Mouse (Mus musculus) small intestine, adult 2 months (tissue): ENCODE data around the gene Atg101. TPM values are rescaled to one million over a fixed set of nuclear protein-coding genes. Genes with fewer than 3 reads are reported as not detected.
A peak's percentile ranks its signal among the peaks of the same experiment; 100 is the strongest.
"Not testable (repeated sequence)": the region's sequence is repeated elsewhere in the genome, so short reads cannot be mapped to it uniquely, and the experiment has no call there.

Experiments used
- H3K27ac ChIP-seq: fragments of 200-500 bp; 2 replicates; pipeline ENCODE4 v1.5.1; 2012; ENCODE audit warnings: low read depth, low read length, control low read depth, inconsistent platforms; ENCODE audit not compliant: insufficient read depth
- H3K27me3 ChIP-seq: fragments of 200-500 bp; 2 replicates; pipeline ENCODE4 v1.6.1; 2012; ENCODE audit warnings: mild to moderate bottlenecking, moderate library complexity, low read length, inconsistent platforms; ENCODE audit not compliant: control insufficient read depth, insufficient read depth
- H3K36me3 ChIP-seq: fragments of 200-500 bp; 2 replicates; pipeline ENCODE4 v1.6.1; 2012; ENCODE audit warnings: mild to moderate bottlenecking, low read length, control low read depth, inconsistent platforms; ENCODE audit not compliant: control insufficient read depth, insufficient read depth
- H3K4me1 ChIP-seq: fragments of 200-500 bp; 2 replicates; pipeline ENCODE4 v1.6.1; 2012; ENCODE audit warnings: low read length, inconsistent platforms, mixed read lengths; ENCODE audit not compliant: control insufficient read depth, insufficient read depth, insufficient read length
- H3K4me3 ChIP-seq: fragments of 200-500 bp; 2 replicates; pipeline ENCODE4 v1.5.1; 2012; ENCODE audit warnings: low read depth, mild to moderate bottlenecking, control low read depth, inconsistent platforms, low read length, moderate library complexity
- CTCF ChIP-seq: fragments of 200-500 bp; IDR thresholded peaks from 2 replicates; pipeline ENCODE4 v1.5.1; 2012; ENCODE audit warnings: low read depth, mild to moderate bottlenecking, control low read depth, inconsistent platforms, low read length, moderate library complexity, mixed read lengths; ENCODE audit not compliant: insufficient replicate concordance, insufficient read length; ENCODE audit errors: extremely low read depth
- POLR2A ChIP-seq: fragments of 200-500 bp; IDR thresholded peaks from 2 replicates; pipeline ENCODE4 v1.6.1; 2012; ENCODE audit warnings: low read depth, mild to moderate bottlenecking, control low read depth, inconsistent platforms, low read length, moderate library complexity
- WGBS: fragments of 180-500 bp; shearing (Covaris S2); methylation state at CpG from one replicate; pipeline ENCODE4 v1.1.7; 2018; 5-methylcytosine and 5-hydroxymethylcytosine counted together
- polyA plus RNA-seq: library from polyadenylated mRNA; depleted of rRNA; stranded (reverse); fragments of >200 nt; gene quantifications from 2 replicates; pipeline ENCODE4 v1.2.3, GENCODE M21; 2012

The Atg101 gene
- polyA plus RNA-seq, 1 experiment, result 38.4 TPM

GRCm38 (mm10) chr15:101322106-101322505, 38.0 kb downstream of the Atg101 start:
- H3K4me1 ChIP-seq, result peaks cover 6% of the 10 kb centered on the region; the same call in 1 of the 2 replicates
- 92% methylated on average over 5 of the region's 5 CpGs for WGBS
- no peak for TF ChIP-seq POLR2A
- TF ChIP-seq CTCF, result no peak
- no peaks in the 10 kb centered on the region for H3K36me3 ChIP-seq
- no peaks in the 10 kb centered on the region for H3K27me3 ChIP-seq
- no peak overlapping the region for H3K4me3 ChIP-seq
- no peak overlapping the region for H3K27ac ChIP-seq

DNA sequence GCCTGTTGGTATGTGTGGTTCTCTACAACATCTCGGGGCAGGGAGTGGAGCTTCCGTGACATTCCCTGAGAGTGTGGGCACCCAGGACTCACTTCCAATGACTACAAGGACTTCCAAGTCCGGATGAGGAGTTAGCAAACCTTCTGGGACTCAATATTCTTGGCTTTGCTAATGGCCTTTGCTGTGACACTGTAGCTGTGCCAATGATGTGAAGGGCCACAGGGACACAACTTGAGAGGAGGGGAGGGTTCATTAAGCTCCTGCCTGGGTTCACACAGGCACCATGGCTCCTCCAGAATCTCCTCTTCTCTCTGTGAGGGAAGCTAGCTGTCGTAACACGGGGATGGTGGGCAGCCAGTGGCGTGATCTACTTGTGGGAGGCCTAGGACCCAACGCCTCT, 38.6 kb downstream of the Atg101 start:
- H3K27me3 ChIP-seq, result no peaks in the 10 kb centered on the region
- H3K4me3 ChIP-seq, result no peak overlapping the region
- TF ChIP-seq POLR2A (no peak), CTCF (no peak)
- 97% methylated on average over 7 of the region's 7 CpGs for WGBS
- H3K27ac ChIP-seq, result no peak overlapping the region
- no peaks in the 10 kb centered on the region for H3K36me3 ChIP-seq
- peaks cover 9% of the 10 kb centered on the region; the same call in 1 of the 2 replicates for H3K4me1 ChIP-seq

GRCm38 (mm10) chr15:101323511-101323910, 39.4 kb downstream of the Atg101 start:
- no peak overlapping the region for H3K27ac ChIP-seq
- WGBS, result 88% methylated on average over 5 of the region's 5 CpGs
- no peak overlapping the region for H3K4me3 ChIP-seq
- H3K36me3 ChIP-seq, result no peaks in the 10 kb centered on the region
- no peaks in the 10 kb centered on the region for H3K27me3 ChIP-seq
- H3K4me1 ChIP-seq, result peaks cover 9% of the 10 kb centered on the region; the same call in 1 of the 2 replicates
- no peak for TF ChIP-seq POLR2A
- peak; percentile 14; the same call in 1 of the 2 replicates for TF ChIP-seq CTCF

DNA sequence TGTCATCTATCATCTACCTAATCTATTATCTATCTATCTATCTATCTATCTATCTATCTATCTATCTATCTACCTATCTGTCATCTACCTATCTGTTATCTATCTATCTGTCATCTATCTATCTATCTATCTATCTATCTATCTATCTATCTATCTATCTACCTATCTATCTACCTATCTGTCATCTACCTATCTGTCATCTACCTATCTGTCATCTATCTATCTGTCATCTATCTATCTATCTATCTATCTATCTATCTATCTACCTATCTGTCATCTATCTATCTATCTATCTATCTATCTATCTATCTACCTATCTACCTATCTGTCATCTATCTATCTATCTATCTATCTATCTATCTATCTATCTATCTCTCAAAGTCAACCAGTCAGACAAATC, 40.3 kb downstream of the Atg101 start:
- not testable (repeated sequence) for H3K36me3 ChIP-seq, H3K27me3 ChIP-seq, H3K4me1 ChIP-seq, H3K4me3 ChIP-seq, H3K27ac ChIP-seq

GRCm38 (mm10) chr15:101325991-101326534, 42.0 kb downstream of the Atg101 start:
- Histone ChIP-seq H3K36me3 (no peaks in the 10 kb centered on the region), H3K4me3 (no peak overlapping the region), H3K4me1 (peaks cover 4% of the 10 kb centered on the region; the same call in 1 of the 2 replicates), H3K27ac (no peak overlapping the region), H3K27me3 (no peaks in the 10 kb centered on the region)
- TF ChIP-seq POLR2A (no peak), CTCF (no peak)
- WGBS, result 43% methylated on average over 10 of the region's 10 CpGs

DNA sequence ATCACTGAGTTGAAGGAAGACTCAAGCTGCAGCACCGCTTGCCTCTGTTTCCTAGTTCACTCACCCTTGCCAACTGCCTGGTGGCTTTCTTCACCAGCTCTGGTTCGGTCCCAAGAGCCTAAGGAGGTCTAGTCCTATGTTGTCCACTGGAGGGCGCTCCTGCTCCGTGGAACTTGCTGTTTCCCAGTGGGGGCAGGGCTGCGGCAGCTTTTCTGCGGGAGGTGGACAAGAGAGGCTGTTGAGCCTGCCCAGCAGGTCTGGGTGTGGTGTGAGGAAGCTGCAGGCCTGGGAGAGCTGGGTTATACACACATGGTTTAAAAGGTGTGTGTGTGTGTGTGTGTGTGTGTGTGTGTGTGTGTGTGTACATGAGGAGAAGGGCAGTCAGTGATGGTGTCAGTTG, 43.2 kb downstream of the Atg101 start:
- no peak overlapping the region for H3K27ac ChIP-seq
- H3K4me1 ChIP-seq, result peaks cover 11% of the 10 kb centered on the region; the same call in 1 of the 2 replicates
- WGBS, result 2% methylated on average over 6 of the region's 6 CpGs
- H3K27me3 ChIP-seq, result no peaks in the 10 kb centered on the region
- TF ChIP-seq CTCF (peak; percentile 92; the same call in 1 of the 2 replicates), POLR2A (no peak)
- no peaks in the 10 kb centered on the region for H3K36me3 ChIP-seq
- H3K4me3 ChIP-seq, result no peak overlapping the region

DNA sequence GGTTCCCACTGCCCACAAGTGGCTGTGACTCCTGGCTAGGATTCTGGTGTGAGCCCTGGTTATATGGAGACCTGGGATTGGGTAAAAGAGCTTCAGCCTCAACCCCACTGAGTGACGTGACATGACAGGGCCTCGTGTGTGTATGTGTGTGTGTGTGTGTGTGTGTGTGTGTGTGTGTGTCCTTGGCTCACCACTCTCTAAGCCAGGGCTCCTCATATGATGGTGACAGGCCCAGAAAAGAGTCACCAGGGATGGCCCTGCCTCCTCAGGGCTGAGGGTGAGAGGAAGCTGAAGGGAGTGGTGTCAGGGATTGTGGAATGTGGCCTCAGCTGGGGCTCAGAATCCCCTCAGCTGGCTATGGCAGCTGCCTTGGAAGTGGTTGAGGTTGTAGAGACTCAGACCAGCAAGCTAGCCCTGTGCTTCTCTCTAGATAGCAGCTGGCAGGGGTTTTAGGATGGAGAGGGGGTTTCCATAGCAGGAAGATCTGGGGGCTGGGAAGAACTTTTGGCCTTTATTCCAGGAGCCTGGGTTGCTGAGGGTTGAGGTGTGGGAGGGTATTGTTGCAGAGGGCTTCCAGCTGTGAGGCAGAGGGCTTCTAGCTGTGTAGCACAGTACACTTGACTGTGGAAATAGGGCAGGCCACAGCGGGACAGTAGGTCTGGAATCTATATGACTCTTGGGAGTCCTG, 44.9 kb downstream of the Atg101 start:
- Histone ChIP-seq H3K4me1 (peaks cover 11% of the 10 kb centered on the region), H3K4me3 (no peak overlapping the region), H3K36me3 (no peaks in the 10 kb centered on the region), H3K27me3 (no peaks in the 10 kb centered on the region), H3K27ac (no peak overlapping the region)
- TF ChIP-seq POLR2A (no peak), CTCF (no peak)
- WGBS, result 87% methylated on average over 3 of the region's 3 CpGs
